ENCODE assay signal across 8 mouse cellular contexts in the genomic region with DNA sequence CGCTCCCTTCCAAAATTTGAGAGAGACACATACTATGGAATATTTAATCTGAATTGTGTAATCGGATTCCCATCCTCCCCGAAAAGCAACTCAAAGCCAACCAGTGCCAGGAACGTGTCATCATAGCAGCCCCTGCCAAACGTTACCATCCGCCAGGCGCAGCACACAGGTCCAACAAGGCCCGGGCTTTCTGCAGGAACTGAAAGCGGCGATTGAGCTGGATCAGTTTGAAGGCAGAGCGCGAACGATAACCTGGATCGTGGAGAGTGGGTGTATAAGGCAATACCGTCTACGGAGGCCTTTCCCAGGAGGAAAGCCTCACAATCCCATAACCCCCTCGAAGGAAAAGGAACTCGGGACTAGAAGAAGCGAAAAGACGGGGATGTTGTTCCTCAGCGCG. TPM values are rescaled to one million over a fixed set of nuclear protein-coding genes. Genes with fewer than 3 reads are reported as not detected.
DNase-seq lines count a peak whose midpoint lies in the region; ATAC-seq and TF ChIP-seq lines count a peak whose summit lies in the region.

No protein-coding gene starts in this region.

- peak overlapping the region; percentile 85 for H3K27ac ChIP-seq in heart, embryonic 16.5 days (ENCODE audit: low read length)

- no peaks in the 10 kb centered on the region for H3K27me3 ChIP-seq in heart, embryonic 16.5 days (ENCODE audit: control insufficient read depth, insufficient read depth, low read length)
- no peaks in the 10 kb centered on the region for H3K27me3 ChIP-seq in megakaryocyte, embryonic 14.5 days (replicated peaks)

- no peaks in the 10 kb centered on the region for H3K9me3 ChIP-seq in heart, embryonic 16.5 days (replicated peaks; ENCODE audit: control insufficient read depth, low read length)
- H3K9me3 ChIP-seq in megakaryocyte, embryonic 14.5 days: no peaks in the 10 kb centered on the region

- 2% methylated on average over 22 of the region's 22 CpGs for WGBS in heart, embryonic 16.5 days

- H3K36me3 ChIP-seq in heart, embryonic 16.5 days (ENCODE audit: control insufficient read depth, insufficient read depth): peaks cover 37% of the 10 kb centered on the region
- peaks cover 66% of the 10 kb centered on the region for H3K36me3 ChIP-seq in megakaryocyte, embryonic 14.5 days (replicated peaks; ENCODE audit: low read length)

- peak overlapping the region; percentile 94 for H3K4me3 ChIP-seq in heart, embryonic 16.5 days (ENCODE audit: low read length)
- peak overlapping the region; percentile 100 for H3K4me3 ChIP-seq in megakaryocyte, embryonic 14.5 days (replicated peaks)

- ATAC-seq in heart, embryonic 16.5 days (replicated peaks; ENCODE audit: extremely low read depth, insufficient read depth, low FRiP score): no peak

- H3K4me1 ChIP-seq in heart, embryonic 16.5 days (ENCODE audit: control insufficient read depth, insufficient read depth, low read length): peaks cover 13% of the 10 kb centered on the region
- H3K4me1 ChIP-seq in megakaryocyte, embryonic 14.5 days: peaks cover 46% of the 10 kb centered on the region

- DNase-seq in layer of hippocampus, adult 11-12 months (ENCODE audit: low spot score): peak; percentile 10
- no peak for DNase-seq in layer of hippocampus, adult 8-10 months (ENCODE audit: low spot score in 2 of 2)
- DNase-seq in brain, embryonic 14.5 days (ENCODE audit: low read depth): peak; percentile 11
- DNase-seq in thymus, postnatal 36 days: no peak
- DNase-seq in left cerebral cortex, adult 8-10 months (ENCODE audit: low spot score in 2 of 2): no peak
- no peak for DNase-seq in spleen, postnatal 10 days (ENCODE audit: low spot score in 2 of 2)

- no peak for TF ChIP-seq CTCF in brain, embryonic 14.5 days (IDR thresholded peaks at IDR 0.05; ENCODE audit: borderline replicate concordance, extremely low read depth, insufficient read depth, insufficient read length)

- H3K9ac ChIP-seq in heart, embryonic 16.5 days (ENCODE audit: low read length): peak overlapping the region; percentile 94

- TF ChIP-seq POLR2A in brain, embryonic 14.5 days (IDR thresholded peaks at IDR 0.05; ENCODE audit: borderline replicate concordance, extremely low read depth, insufficient read depth, insufficient read length, poor library complexity, severe bottlenecking): no peak

- peak overlapping the region; percentile 100 for H3K4me2 ChIP-seq in heart, embryonic 16.5 days (ENCODE audit: low read depth, low read length)

RNA-seq across cellular contexts. Expression of gene Ftsj3, which starts 0.7 kb away (rescaled TPM):
- 10 to 100 TPM; 28.9 to 33.3 (median 32.4) TPM for total RNA-seq in layer of hippocampus, adult 8-10 months (2022)
- polyA plus RNA-seq in brain, embryonic 14.5 days (2012; rRNA removed): 30.1 and 31.5 TPM in 2 replicates
- polyA plus RNA-seq in heart, embryonic 16.5 days (2015; fragmentation: Nextera tagmentation; extraction: Ambion mirVana): 34.0 and 38.7 TPM in 2 replicates
- 6.7 TPM in 1 of 2 replicates, not detected in the other for polyA plus RNA-seq in megakaryocyte, embryonic 14.5 days (2012; ENCODE audit: insufficient read depth, low replicate concordance)
- total RNA-seq in left cerebral cortex, adult 8-10 months (2022): 10 to 100 TPM; 24.2 to 34.4 (median 29.6) TPM

RNA-seq across cellular contexts. Expression of gene Psmc5, which starts 0.8 kb away (rescaled TPM):
- 100 to 1,000 TPM; 164 to 180 (median 176) TPM for total RNA-seq in layer of hippocampus, adult 8-10 months (2022)
- 162 and 165 TPM in 2 replicates for polyA plus RNA-seq in brain, embryonic 14.5 days (2012; rRNA removed)
- 217 and 221 TPM in 2 replicates for polyA plus RNA-seq in heart, embryonic 16.5 days (2015; fragmentation: Nextera tagmentation; extraction: Ambion mirVana)
- 1.8 and 34.7 TPM in 2 replicates for polyA plus RNA-seq in megakaryocyte, embryonic 14.5 days (2012; ENCODE audit: insufficient read depth, low replicate concordance)
- 100 to 1,000 TPM; 185 to 217 (median 197) TPM for total RNA-seq in left cerebral cortex, adult 8-10 months (2022)

RNA-seq across cellular contexts. Expression of gene Smarcd2, which starts 17.6 kb away (rescaled TPM):
- 10 to 100 TPM; 29.1 to 34.7 (median 31.2) TPM for total RNA-seq in layer of hippocampus, adult 8-10 months (2022)
- polyA plus RNA-seq in brain, embryonic 14.5 days (2012; rRNA removed): 37.3 and 51.0 TPM in 2 replicates
- polyA plus RNA-seq in heart, embryonic 16.5 days (2015; fragmentation: Nextera tagmentation; extraction: Ambion mirVana): 27.0 and 27.1 TPM in 2 replicates
- 51.3 and 84.6 TPM in 2 replicates for polyA plus RNA-seq in megakaryocyte, embryonic 14.5 days (2012; ENCODE audit: insufficient read depth, low replicate concordance)
- 10 to 100 TPM; 12.2 to 20.5 (median 19.4) TPM for total RNA-seq in left cerebral cortex, adult 8-10 months (2022)

RNA-seq across cellular contexts. Expression of gene Tcam1, which starts 21.3 kb away (rescaled TPM):
- under 1 TPM in 2 of 4 experiments, not detected in 2; 0.16 to 0.20 TPM for total RNA-seq in layer of hippocampus, adult 8-10 months (2022)
- 0.15 and 0.23 TPM in 2 replicates for polyA plus RNA-seq in brain, embryonic 14.5 days (2012; rRNA removed)
- 0.05 and 0.07 TPM in 2 replicates for polyA plus RNA-seq in heart, embryonic 16.5 days (2015; fragmentation: Nextera tagmentation; extraction: Ambion mirVana)
- not detected in 2 replicates for polyA plus RNA-seq in megakaryocyte, embryonic 14.5 days (2012; ENCODE audit: insufficient read depth, low replicate concordance)
- total RNA-seq in left cerebral cortex, adult 8-10 months (2022): under 1 TPM in 3 of 4 experiments, not detected in 1; 0.14 to 0.17 (median 0.16) TPM

RNA-seq across cellular contexts. Expression of gene Ddx42, which starts 38.4 kb away (rescaled TPM):
- 10 to 100 TPM; 65.3 to 71.1 (median 69.4) TPM for total RNA-seq in layer of hippocampus, adult 8-10 months (2022)
- 41.1 and 56.8 TPM in 2 replicates for polyA plus RNA-seq in brain, embryonic 14.5 days (2012; rRNA removed)
- polyA plus RNA-seq in heart, embryonic 16.5 days (2015; fragmentation: Nextera tagmentation; extraction: Ambion mirVana): 46.5 and 47.2 TPM in 2 replicates
- 4.9 and 12.1 TPM in 2 replicates for polyA plus RNA-seq in megakaryocyte, embryonic 14.5 days (2012; ENCODE audit: insufficient read depth, low replicate concordance)
- total RNA-seq in left cerebral cortex, adult 8-10 months (2022): 10 to 100 TPM; 64.8 to 69.6 (median 68.7) TPM

Comparison
In these comparisons a context has a peak if more than half of its experiments do, and no peak if none do; other contexts are left out.
1. DNase-seq: peak in layer of hippocampus, adult 11-12 months (single experiment) and brain, embryonic 14.5 days (single experiment); none in layer of hippocampus, adult 8-10 months (0 of 2), thymus, postnatal 36 days (0 of 2), left cerebral cortex, adult 8-10 months (0 of 2) and spleen, postnatal 10 days (0 of 2).